Mouse (Mus musculus) liver, embryonic 12.5 days (tissue): ENCODE measurements at regions not wholly inside any gene's neighbourhood (a gene's known extent, or its start where the extent isn't known, plus 50 kb on each side); places are given as distances from the start of the nearest gene placed in this dataset.
A peak's percentile ranks its signal among the peaks of the same experiment; 100 is the strongest.

Experiments
- ATAC-seq: fragments of 200-750 bp; cut with Nextera tagmentation; 2 replicates; pipeline ENCODE4 v1.8.0; 2017; ENCODE audit warnings: moderate number of reproducible peaks, mild to moderate bottlenecking, moderate library complexity
- H3K27ac ChIP-seq: fragments of 300-500 bp; sonication (generic); 2 replicates; pipeline ENCODE4 v1.5.1; 2016; ENCODE audit warnings: mild to moderate bottlenecking
- H3K27me3 ChIP-seq: fragments of 300-500 bp; sonication (generic); replicated peaks from 2 replicates; pipeline ENCODE4 v1.6.1; 2016; ENCODE audit warnings: mild to moderate bottlenecking, moderate library complexity
- H3K36me3 ChIP-seq: fragments of 300-500 bp; sonication (generic); 2 replicates; pipeline ENCODE4 v1.6.1; 2016; ENCODE audit warnings: mild to moderate bottlenecking, moderate library complexity
- H3K4me1 ChIP-seq: fragments of 300-500 bp; sonication (generic); 2 replicates; pipeline ENCODE4 v1.6.1; 2016
- H3K4me2 ChIP-seq: fragments of 300-500 bp; sonication (generic); 2 replicates; pipeline ENCODE4 v1.6.1; 2016; ENCODE audit warnings: mild to moderate bottlenecking, moderate library complexity
- H3K4me3 ChIP-seq: fragments of 300-500 bp; sonication (generic); 2 replicates; pipeline ENCODE4 v1.5.1; 2016; ENCODE audit warnings: mild to moderate bottlenecking, moderate library complexity
- H3K9ac ChIP-seq: fragments of 300-500 bp; sonication (generic); 2 replicates; pipeline ENCODE4 v1.6.1; 2016; ENCODE audit warnings: mild to moderate bottlenecking, moderate library complexity
- H3K9me3 ChIP-seq: fragments of 300-500 bp; sonication (generic); replicated peaks from 2 replicates; pipeline ENCODE4 v1.6.1; 2016; ENCODE audit warnings: mild to moderate bottlenecking, moderate library complexity
- WGBS: fragments of 180-500 bp; shearing (Covaris S2); methylation state at CpG from one replicate; pipeline ENCODE4 v1.1.7; 2016; ENCODE audit not compliant: insufficient replicate concordance; 5-methylcytosine and 5-hydroxymethylcytosine counted together

DNA sequence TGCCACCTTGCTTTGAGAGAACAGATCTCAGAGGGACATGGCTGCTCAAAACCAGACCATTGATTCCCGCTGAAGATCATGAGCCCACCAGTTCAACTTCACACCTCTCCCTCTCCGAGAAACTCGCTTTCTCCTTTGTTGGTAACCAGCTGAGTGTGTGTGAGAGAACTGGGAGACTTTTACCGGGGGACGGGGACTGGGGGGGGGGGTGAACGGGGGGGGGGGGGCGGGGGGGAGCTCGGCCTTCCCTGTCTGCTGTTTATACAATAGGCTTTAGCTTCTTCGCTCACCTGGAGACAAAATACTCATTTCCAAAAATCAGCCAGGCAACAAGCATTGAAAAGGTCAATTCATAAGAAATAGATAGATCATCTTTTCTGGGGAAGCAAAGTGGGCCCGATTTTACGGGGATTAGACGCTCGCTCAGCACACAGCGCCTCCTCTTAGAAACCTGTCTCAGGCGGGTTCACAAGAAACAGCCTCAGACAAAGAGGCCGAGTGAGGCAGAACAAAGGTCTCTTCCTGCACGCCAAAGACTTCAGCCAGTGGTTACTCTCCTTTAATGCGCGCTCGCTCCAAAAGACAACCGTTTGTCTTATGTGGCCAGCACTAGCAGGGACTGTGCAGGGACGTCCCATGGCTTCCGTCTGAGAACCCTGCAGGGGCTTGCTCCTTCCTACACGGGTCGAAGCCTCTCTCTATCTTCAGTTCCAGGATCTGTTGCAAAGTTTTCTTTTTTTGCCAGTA, 202.7 kb downstream of the Irs2 start:
- Histone ChIP-seq H3K27me3 (peaks cover 36% of the 10 kb centered on the region), H3K4me1 (no peaks in the 10 kb centered on the region), H3K36me3 (no peaks in the 10 kb centered on the region), H3K9me3 (no peaks in the 10 kb centered on the region), H3K4me2 (0 out of 2 replicates have a peak overlapping the region, but pooled peaks have one; percentile 17), H3K4me3 (no peak overlapping the region), H3K9ac (no peak overlapping the region), H3K27ac (no peak overlapping the region)
- ATAC-seq = no peak
- 13% methylated on average over 24 of the region's 25 CpGs for WGBS

DNA sequence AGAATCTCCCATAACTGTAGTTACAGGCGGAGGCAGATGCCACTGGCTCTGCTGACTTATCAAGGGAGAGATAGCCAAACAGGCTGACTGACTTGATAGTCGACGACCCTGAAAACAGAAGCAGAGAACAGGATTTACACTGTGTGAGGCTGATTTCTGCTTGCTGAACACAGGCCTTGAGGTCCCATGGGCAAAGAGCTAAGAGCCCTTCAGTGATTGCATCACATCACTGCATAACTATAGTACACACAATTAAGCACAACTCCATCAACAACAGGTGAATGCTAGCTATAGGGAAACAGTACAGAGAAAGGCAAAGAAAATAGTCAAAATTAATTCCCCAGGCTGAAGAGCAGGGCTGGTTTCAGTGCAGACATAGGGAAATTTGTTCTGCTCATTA, 203.3 kb downstream of the Irs2 start:
- ATAC-seq = no peak
- Histone ChIP-seq H3K4me1 (no peaks in the 10 kb centered on the region), H3K27me3 (peaks cover 36% of the 10 kb centered on the region), H3K9ac (no peak overlapping the region), H3K9me3 (no peaks in the 10 kb centered on the region), H3K27ac (no peak overlapping the region), H3K4me2 (no peak overlapping the region), H3K4me3 (no peak overlapping the region), H3K36me3 (no peaks in the 10 kb centered on the region)
- 20% methylated on average over 3 of the region's 3 CpGs for WGBS

DNA sequence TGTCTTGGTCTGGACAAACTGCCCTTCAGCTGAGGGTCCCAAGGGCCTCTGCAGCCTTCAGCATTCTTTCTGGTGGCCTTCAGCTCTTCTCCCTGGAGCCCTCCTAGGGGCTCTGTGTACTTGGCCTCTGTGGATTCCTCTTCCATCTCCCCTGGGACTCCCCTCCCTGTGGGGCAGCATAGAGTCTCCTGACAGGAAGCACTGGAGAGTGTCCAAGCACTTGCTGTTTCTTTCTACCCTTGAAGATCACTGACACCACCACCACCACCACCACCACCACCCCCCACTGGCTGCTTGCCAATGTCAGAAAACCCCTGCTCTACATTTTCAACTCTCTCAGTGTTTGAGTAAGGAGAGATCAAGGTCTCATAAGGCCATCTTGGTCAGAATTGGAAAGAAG, 206.3 kb downstream of the Irs2 start:
- H3K4me3 ChIP-seq = no peak overlapping the region
- peaks cover 35% of the 10 kb centered on the region for H3K27me3 ChIP-seq
- H3K4me1 ChIP-seq = no peaks in the 10 kb centered on the region
- no peak for ATAC-seq
- no peaks in the 10 kb centered on the region for H3K36me3 ChIP-seq
- H3K4me2 ChIP-seq = no peak overlapping the region
- no peaks in the 10 kb centered on the region for H3K9me3 ChIP-seq
- H3K27ac ChIP-seq = no peak overlapping the region
- H3K9ac ChIP-seq = no peak overlapping the region

DNA sequence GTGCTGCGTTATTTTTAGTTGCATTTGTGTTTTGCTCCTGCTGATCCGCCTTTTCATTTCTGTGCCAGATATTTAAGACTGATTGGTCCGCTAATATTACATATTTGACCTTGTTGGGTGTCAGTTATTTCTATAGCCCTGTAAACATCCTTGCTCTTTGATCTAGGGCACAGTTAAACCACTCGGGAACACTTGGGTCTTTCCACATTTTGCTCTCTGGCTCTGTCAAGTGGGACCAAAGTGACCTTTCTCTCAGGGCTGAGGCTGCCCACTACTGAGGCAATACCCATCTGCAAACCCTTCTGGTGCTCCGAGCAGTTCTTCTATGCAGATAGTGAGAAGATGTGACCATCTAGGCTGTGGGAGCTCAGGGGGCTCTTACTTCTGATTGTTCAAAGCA, 206.7 kb downstream of the Irs2 start:
- no peaks in the 10 kb centered on the region for H3K9me3 ChIP-seq
- H3K9ac ChIP-seq = no peak overlapping the region
- H3K36me3 ChIP-seq = no peaks in the 10 kb centered on the region
- no peak overlapping the region for H3K27ac ChIP-seq
- H3K27me3 ChIP-seq = peaks cover 31% of the 10 kb centered on the region
- no peaks in the 10 kb centered on the region for H3K4me1 ChIP-seq
- H3K4me2 ChIP-seq = no peak overlapping the region
- 60% methylated on average over 5 of the region's 5 CpGs for WGBS
- no peak overlapping the region for H3K4me3 ChIP-seq
- no peak for ATAC-seq

DNA sequence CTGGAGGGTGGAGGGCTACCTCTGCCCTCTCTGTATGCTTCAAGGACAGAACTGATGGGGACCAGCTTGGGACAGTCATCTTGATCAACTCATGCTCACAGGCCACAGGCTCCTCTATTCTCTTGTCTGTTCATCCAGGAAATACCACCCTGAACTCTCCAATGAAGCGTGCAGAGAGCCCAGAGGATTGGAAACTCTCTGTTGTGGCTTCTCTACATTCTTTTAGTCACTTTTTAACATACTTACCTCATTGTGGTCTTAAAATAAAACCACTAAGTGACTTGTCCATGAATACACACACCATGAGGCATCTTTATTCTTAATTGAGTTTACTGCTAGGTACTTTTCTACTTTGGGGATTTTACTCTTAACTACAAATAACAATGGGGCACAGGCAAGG, 209.8 kb downstream of the Irs2 start:
- no peak for ATAC-seq
- Histone ChIP-seq H3K9me3 (no peaks in the 10 kb centered on the region), H3K27ac (no peak overlapping the region), H3K27me3 (peaks cover 4% of the 10 kb centered on the region; the same call in 1 of the 2 replicates), H3K4me2 (no peak overlapping the region), H3K9ac (no peak overlapping the region), H3K4me1 (no peaks in the 10 kb centered on the region), H3K36me3 (no peaks in the 10 kb centered on the region), H3K4me3 (no peak overlapping the region)
- 56% methylated on average over 1 of the region's 1 CpGs for WGBS

DNA sequence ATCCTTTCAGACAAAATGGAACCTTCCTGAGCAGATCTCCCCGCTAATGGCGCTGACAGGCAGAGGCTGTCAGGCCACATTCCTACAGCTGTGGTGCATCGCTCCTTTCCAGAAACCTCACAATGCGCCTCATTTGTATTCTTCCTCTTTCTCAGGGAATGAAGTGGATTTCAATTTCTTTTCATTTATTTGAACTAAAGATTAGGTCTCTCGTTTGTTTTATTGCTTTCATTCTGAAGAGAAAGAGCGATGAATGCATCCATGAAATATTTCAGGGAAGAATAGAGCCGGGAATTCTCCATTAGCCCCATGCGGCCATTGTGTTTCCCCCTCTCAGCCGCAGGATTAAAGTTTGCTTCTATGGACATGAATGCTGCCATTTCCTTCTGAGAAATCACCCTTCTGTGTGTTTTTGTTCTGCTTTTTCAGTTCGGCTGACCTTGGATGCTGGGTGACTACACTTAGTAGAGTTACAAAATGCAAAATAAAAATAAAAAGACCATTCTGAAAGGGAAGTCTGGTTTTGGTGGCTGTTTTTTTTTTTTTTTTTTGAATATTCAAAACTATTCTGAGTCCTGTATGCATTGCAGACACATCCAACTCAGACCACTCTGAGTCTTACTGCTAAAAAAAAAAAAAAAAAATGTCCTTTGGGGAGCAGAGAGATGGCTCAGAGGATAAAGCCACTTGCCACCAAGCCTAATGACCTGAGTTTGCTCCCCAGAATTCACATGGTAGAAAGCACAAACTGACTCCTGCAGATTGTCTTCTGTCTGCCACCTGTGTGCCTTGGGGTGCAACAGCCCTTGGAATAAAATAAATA, 213.7 kb downstream of the Irs2 start:
- no peaks in the 10 kb centered on the region for H3K4me1 ChIP-seq
- no peak for ATAC-seq
- peaks cover 4% of the 10 kb centered on the region; the same call in 1 of the 2 replicates for H3K27me3 ChIP-seq
- no peak overlapping the region for H3K27ac ChIP-seq
- 59% methylated on average over 10 of the region's 10 CpGs for WGBS
- H3K36me3 ChIP-seq = no peaks in the 10 kb centered on the region
- no peak overlapping the region for H3K4me2 ChIP-seq
- no peaks in the 10 kb centered on the region for H3K9me3 ChIP-seq
- H3K4me3 ChIP-seq = no peak overlapping the region
- no peak overlapping the region for H3K9ac ChIP-seq

DNA sequence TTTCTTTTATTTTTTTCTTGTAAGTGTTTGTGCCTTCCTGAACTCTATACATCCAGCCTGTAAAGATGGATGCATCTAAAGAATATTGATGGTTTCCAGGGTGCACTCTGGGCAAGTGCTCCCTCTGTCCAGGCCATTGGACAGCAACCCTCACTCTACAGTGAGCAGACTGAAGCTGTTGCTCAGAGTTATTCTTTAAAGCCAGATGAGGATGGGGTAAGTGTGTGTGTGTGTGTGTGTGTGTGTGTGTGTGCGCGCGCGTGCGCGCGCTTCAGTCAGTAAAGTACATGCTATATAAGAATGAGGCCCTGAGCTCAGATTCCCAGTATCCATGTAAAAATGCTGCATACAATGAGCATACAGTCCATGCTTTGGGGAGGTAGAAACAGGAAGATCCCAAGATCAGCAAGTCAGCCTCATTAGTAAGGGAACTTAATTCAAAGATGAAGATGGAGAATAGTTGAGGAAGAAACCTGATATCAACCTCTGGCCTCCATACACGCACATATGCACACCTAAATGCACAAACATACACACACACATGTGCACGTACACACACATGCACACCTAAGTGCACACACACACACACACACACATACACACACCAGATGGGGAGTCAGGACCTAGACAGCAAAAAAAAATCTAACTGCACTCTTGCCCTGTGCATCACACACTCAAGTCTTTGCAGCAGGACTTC, 214.4 kb downstream of the Irs2 start:
- ATAC-seq = no peak
- Histone ChIP-seq H3K4me1 (no peaks in the 10 kb centered on the region), H3K27ac (no peak overlapping the region), H3K4me2 (no peak overlapping the region), H3K36me3 (no peaks in the 10 kb centered on the region), H3K27me3 (0 out of 2 replicates have a peak, but pooled peaks cover 4% of the 10 kb centered on the region), H3K9ac (no peak overlapping the region), H3K9me3 (no peaks in the 10 kb centered on the region), H3K4me3 (no peak overlapping the region)
- 89% methylated on average over 9 of the region's 9 CpGs for WGBS

DNA sequence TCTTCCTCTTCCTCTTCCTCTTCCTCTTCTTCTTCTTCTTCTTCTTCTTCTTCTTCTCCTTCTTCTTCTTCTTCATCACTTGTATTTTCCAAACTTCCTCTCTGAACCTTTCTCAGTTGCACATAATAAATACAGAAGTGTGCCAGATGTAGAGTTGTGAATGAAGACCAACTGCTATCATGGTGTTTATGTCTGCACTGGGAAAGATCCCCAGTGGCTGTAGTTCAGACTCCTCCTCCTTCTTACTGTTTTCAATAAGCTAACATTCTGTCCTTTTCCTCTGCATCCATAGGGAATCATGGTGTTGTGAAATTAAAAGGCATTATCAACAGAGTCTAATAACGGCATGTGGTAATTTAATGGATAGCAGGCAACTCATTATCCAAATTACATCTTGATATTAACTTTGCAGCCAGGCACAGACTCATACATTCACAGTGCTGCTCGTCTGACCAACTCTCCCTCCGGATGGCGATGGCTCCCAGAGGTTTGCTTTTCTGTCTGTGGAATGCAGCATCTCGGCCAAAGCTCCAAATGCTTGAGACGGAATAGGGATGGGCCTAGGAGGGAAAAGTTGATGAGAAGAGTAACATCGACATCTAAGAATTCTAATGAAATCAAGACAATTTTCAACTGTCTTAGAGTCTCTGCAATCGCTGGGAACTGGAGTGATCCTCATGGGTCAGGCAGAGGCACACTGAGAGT, 219.6 kb downstream of the Irs2 start:
- Histone ChIP-seq H3K36me3 (no peaks in the 10 kb centered on the region), H3K4me1 (no peaks in the 10 kb centered on the region), H3K4me3 (no peak overlapping the region), H3K9me3 (no peaks in the 10 kb centered on the region), H3K27me3 (no peaks in the 10 kb centered on the region), H3K4me2 (no peak overlapping the region), H3K27ac (no peak overlapping the region), H3K9ac (no peak overlapping the region)
- ATAC-seq = no peak
- 67% methylated on average over 8 of the region's 8 CpGs for WGBS

DNA sequence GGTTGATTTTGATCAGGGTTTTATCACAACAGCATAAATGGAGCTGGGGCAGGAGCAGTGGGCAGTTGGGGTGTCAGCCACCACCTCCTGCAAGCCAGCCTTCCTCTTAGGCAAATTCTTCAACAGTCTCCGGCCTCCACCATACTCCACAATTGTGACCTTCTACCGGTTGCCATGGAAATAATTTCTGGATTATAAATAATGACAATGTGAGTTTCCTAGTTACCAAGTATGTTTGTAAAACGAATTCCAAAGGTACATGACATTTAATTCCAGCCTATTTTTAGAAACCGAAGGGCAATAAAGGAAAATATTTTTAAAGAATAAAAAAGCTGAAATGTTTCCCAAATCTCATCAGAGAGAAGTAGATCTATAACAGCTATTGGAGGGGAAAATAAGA, 222.5 kb downstream of the Irs2 start:
- H3K9ac ChIP-seq = no peak overlapping the region
- H3K4me1 ChIP-seq = no peaks in the 10 kb centered on the region
- ATAC-seq = no peak
- H3K4me3 ChIP-seq = no peak overlapping the region
- H3K36me3 ChIP-seq = no peaks in the 10 kb centered on the region
- no peak overlapping the region for H3K4me2 ChIP-seq
- H3K27ac ChIP-seq = no peak overlapping the region
- WGBS = 59% methylated on average over 4 of the region's 4 CpGs
- H3K9me3 ChIP-seq = no peaks in the 10 kb centered on the region
- no peaks in the 10 kb centered on the region for H3K27me3 ChIP-seq

DNA sequence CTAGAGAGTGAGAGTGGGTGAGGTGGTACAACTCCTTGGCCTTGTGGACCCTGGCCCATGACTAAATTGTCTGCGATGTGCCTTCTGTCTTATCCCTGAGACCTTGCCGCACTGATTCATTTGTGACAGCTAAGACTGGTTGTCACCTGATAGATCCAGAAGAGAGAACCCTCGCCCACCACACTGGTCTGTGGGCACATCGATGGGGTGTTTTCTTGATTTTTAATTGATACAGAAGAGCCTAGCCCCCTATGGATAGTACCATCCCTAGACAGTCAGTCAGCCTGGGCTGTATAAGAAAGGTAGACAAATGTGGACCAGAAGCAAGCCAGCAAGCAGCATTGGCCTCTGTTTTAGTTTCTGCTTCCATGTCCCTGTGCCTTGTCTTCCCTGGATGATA, 222.9 kb downstream of the Irs2 start:
- H3K9ac ChIP-seq = no peak overlapping the region
- no peaks in the 10 kb centered on the region for H3K36me3 ChIP-seq
- no peak overlapping the region for H3K4me2 ChIP-seq
- no peaks in the 10 kb centered on the region for H3K27me3 ChIP-seq
- ATAC-seq = no peak
- no peak overlapping the region for H3K4me3 ChIP-seq
- no peak overlapping the region for H3K27ac ChIP-seq
- whole genome bisulfite sequencing = 67% methylated on average over 4 of the region's 4 CpGs
- H3K4me1 ChIP-seq = no peaks in the 10 kb centered on the region
- H3K9me3 ChIP-seq = no peaks in the 10 kb centered on the region

DNA sequence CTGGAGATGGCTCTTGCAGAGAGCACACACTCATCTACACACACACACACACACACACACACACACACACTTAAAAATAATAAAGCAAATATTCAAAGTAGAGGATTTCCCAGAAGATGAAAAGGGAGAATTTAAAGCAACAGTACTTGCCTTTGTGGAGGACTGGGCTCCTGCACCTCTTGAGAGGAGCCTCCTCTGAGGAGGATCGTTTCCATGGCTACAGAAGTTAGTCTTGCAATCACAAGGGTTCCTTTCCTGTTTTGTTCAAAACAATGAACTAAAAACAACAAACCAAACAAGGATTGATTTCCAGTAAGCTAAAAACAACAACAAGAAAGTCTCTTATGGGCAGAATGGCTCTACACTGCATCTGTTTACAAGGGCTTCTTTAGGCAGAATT, 223.8 kb downstream of the Irs2 start:
- 56% methylated on average over 1 of the region's 1 CpGs for WGBS
- H3K27me3 ChIP-seq = no peaks in the 10 kb centered on the region
- H3K9ac ChIP-seq = no peak overlapping the region
- no peak overlapping the region for H3K27ac ChIP-seq
- no peaks in the 10 kb centered on the region for H3K4me1 ChIP-seq
- no peak for ATAC-seq
- H3K9me3 ChIP-seq = no peaks in the 10 kb centered on the region
- H3K4me2 ChIP-seq = no peak overlapping the region
- no peak overlapping the region for H3K4me3 ChIP-seq
- no peaks in the 10 kb centered on the region for H3K36me3 ChIP-seq

DNA sequence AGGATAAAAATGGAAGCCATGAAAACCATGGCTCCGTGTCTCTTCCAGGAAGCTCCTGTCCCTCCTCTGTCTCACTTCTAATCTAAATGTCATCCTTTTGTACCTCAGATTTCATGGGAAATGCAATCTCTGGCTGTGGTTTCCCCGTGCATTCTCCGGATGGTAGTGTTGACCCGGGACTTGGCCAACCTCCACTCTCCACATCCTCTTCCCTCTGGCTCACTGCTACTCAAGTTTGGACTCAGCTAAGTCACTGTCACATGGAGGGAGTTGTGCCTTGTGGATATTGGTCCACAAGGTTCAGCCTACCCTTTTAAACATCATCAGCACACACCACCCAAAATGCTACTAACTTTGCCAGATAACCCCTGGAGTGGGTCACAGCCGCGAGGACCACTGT, 226.4 kb downstream of the Irs2 start:
- Histone ChIP-seq H3K36me3 (no peaks in the 10 kb centered on the region), H3K9ac (no peak overlapping the region), H3K4me2 (no peak overlapping the region), H3K9me3 (no peaks in the 10 kb centered on the region), H3K4me1 (no peaks in the 10 kb centered on the region), H3K27me3 (no peaks in the 10 kb centered on the region), H3K27ac (no peak overlapping the region), H3K4me3 (no peak overlapping the region)
- no peak for ATAC-seq
- 76% methylated on average over 6 of the region's 6 CpGs for WGBS
